10 mouse cellular contexts compared by ENCODE assay signal in genomic region chr12:118530514-118530913, GRCm38 (mm10).
DNase-seq lines count a peak whose midpoint lies in the region; ATAC-seq lines count a peak whose summit lies in the region.
"Had no signal": no experiment of that assay in that cellular context is flagged by ENCODE, and none has a peak within 500 bp of the region (broad histone marks: within the 10 kb centered on the region; RNA-seq: fewer than 3 reads in every experiment).

No protein-coding gene starts in this region.

- under 1% methylated on average over 9 of the region's 10 CpGs for WGBS in kidney, embryonic 14.5 days
- 2% methylated on average over 10 of the region's 10 CpGs for WGBS in embryonic facial prominence, embryonic 13.5 days
- 3% methylated on average over 9 of the region's 10 CpGs for WGBS in hindbrain, embryonic 12.5 days
- 1% methylated on average over 10 of the region's 10 CpGs for WGBS in midbrain, embryonic 13.5 days

- H3K9ac ChIP-seq in kidney, embryonic 14.5 days (ENCODE audit: low read depth, low read length), result no peak overlapping the region
- H3K9ac ChIP-seq in embryonic facial prominence, embryonic 13.5 days, result no peak overlapping the region
- no peak overlapping the region for H3K9ac ChIP-seq in hindbrain, embryonic 12.5 days
- H3K9ac ChIP-seq in midbrain, embryonic 13.5 days (replicated peaks), result peak overlapping the region; percentile 55; the same call in 1 of the 2 replicates

- peak overlapping the region; percentile 22; the same call in 1 of the 2 replicates for H3K4me3 ChIP-seq in kidney, embryonic 14.5 days (ENCODE audit: low read length)
- H3K4me3 ChIP-seq in embryonic facial prominence, embryonic 13.5 days, result peak overlapping the region; percentile 29; the same call in 1 of the 2 replicates
- peak overlapping the region; percentile 27 for H3K4me3 ChIP-seq in hindbrain, embryonic 12.5 days
- peak overlapping the region; percentile 34 for H3K4me3 ChIP-seq in midbrain, embryonic 13.5 days (replicated peaks)

- no peak for DNase-seq in kidney, adult 8-10 months
- DNase-seq in testis, postnatal 14 days (ENCODE audit: low spot score), result no peak
- no peak for DNase-seq in ovary, postnatal 10 days (ENCODE audit: low spot score)
- DNase-seq in yolk sac, embryonic 10.5 days (ENCODE audit: low spot score), result no peak

- ATAC-seq in kidney, embryonic 14.5 days (ENCODE audit: low FRiP score, low TSS enrichment), result peak; percentile 79; the same call in 1 of the 2 replicates
- no peak for ATAC-seq in embryonic facial prominence, embryonic 13.5 days (ENCODE audit: insufficient number of reproducible peaks, insufficient read depth, low FRiP score, low TSS enrichment, low read depth)
- no peak for ATAC-seq in hindbrain, embryonic 12.5 days (ENCODE audit: low FRiP score)
- ATAC-seq in midbrain, embryonic 13.5 days, result no peak
- ATAC-seq: activated CD4-positive, CD25-positive, alpha-beta regulatory T cell, adult 4 months had no signal

- peaks cover 26% of the 10 kb centered on the region for H3K27me3 ChIP-seq in kidney, embryonic 14.5 days (ENCODE audit: control insufficient read depth, insufficient read depth, low read length)
- H3K27me3 ChIP-seq in embryonic facial prominence, embryonic 13.5 days, result peaks cover 60% of the 10 kb centered on the region
- H3K27me3 ChIP-seq in hindbrain, embryonic 12.5 days, result peaks cover 43% of the 10 kb centered on the region
- H3K27me3 ChIP-seq in midbrain, embryonic 13.5 days, result peaks cover 68% of the 10 kb centered on the region
- H3K27me3 ChIP-seq: CH12.LX had no signal

- no peaks in the 10 kb centered on the region for H3K4me1 ChIP-seq in kidney, embryonic 14.5 days (ENCODE audit: control insufficient read depth, insufficient read depth, low read length)
- H3K4me1 ChIP-seq in embryonic facial prominence, embryonic 13.5 days, result peaks cover 17% of the 10 kb centered on the region
- H3K4me1 ChIP-seq in hindbrain, embryonic 12.5 days, result peaks cover 15% of the 10 kb centered on the region
- H3K4me1 ChIP-seq in midbrain, embryonic 13.5 days (replicated peaks), result peaks cover 16% of the 10 kb centered on the region

- peak overlapping the region; percentile 32 for H3K4me2 ChIP-seq in kidney, embryonic 14.5 days (replicated peaks; ENCODE audit: low read depth, low read length)
- peak overlapping the region; percentile 51 for H3K4me2 ChIP-seq in embryonic facial prominence, embryonic 13.5 days
- H3K4me2 ChIP-seq in hindbrain, embryonic 12.5 days (replicated peaks), result peak overlapping the region; percentile 54
- peak overlapping the region; percentile 60 for H3K4me2 ChIP-seq in midbrain, embryonic 13.5 days (replicated peaks)

- H3K36me3 ChIP-seq in kidney, embryonic 14.5 days (ENCODE audit: control insufficient read depth, insufficient read depth, low read length), result no peaks in the 10 kb centered on the region
- no peaks in the 10 kb centered on the region for H3K36me3 ChIP-seq in embryonic facial prominence, embryonic 13.5 days
- no peaks in the 10 kb centered on the region for H3K36me3 ChIP-seq in hindbrain, embryonic 12.5 days
- H3K36me3 ChIP-seq in midbrain, embryonic 13.5 days, result no peaks in the 10 kb centered on the region

- no peak overlapping the region for H3K27ac ChIP-seq in kidney, embryonic 14.5 days (ENCODE audit: low read depth, low read length)
- no peak overlapping the region for H3K27ac ChIP-seq in embryonic facial prominence, embryonic 13.5 days
- no peak overlapping the region for H3K27ac ChIP-seq in hindbrain, embryonic 12.5 days
- no peak overlapping the region for H3K27ac ChIP-seq in midbrain, embryonic 13.5 days

- H3K9me3 ChIP-seq in kidney, embryonic 14.5 days (ENCODE audit: control insufficient read depth, low read length), result no peaks in the 10 kb centered on the region
- no peaks in the 10 kb centered on the region for H3K9me3 ChIP-seq in embryonic facial prominence, embryonic 13.5 days
- no peaks in the 10 kb centered on the region for H3K9me3 ChIP-seq in hindbrain, embryonic 12.5 days (replicated peaks)
- H3K9me3 ChIP-seq in midbrain, embryonic 13.5 days, result no peaks in the 10 kb centered on the region
